Mouse (Mus musculus) midbrain, embryonic 16.5 days (tissue): ENCODE results near the gene Rell1. TPM values are rescaled to one million over a fixed set of nuclear protein-coding genes. Genes with fewer than 3 reads are reported as not detected.

Experiments
- ATAC-seq: fragments of 200-750 bp; cut with Nextera tagmentation; 2 replicates; pipeline ENCODE4 v1.8.0; 2017; ENCODE audit warnings: moderate TSS enrichment
- H3K27ac ChIP-seq: fragments of 300-500 bp; sonication (generic); 2 replicates; pipeline ENCODE4 v1.5.1; 2014; ENCODE audit warnings: mild to moderate bottlenecking, low read length, mixed read lengths
- H3K27me3 ChIP-seq: fragments of 300-500 bp; sonication (generic); 2 replicates; pipeline ENCODE4 v1.6.1; 2014; ENCODE audit warnings: low read depth, low read length, mixed read lengths; ENCODE audit not compliant: control insufficient read depth, insufficient read depth
- H3K36me3 ChIP-seq: fragments of 300-500 bp; sonication (generic); 2 replicates; pipeline ENCODE4 v1.6.1; 2014; ENCODE audit warnings: mild to moderate bottlenecking, low read length, moderate library complexity, mixed read lengths; ENCODE audit not compliant: control insufficient read depth, insufficient read depth
- H3K4me1 ChIP-seq: fragments of 300-500 bp; sonication (generic); 2 replicates; pipeline ENCODE4 v1.6.1; 2014; ENCODE audit warnings: mild to moderate bottlenecking, low read length, mixed read lengths; ENCODE audit not compliant: control insufficient read depth, insufficient read depth
- H3K4me2 ChIP-seq: fragments of 300-500 bp; sonication (generic); 2 replicates; pipeline ENCODE4 v1.6.1; 2014; ENCODE audit warnings: mild to moderate bottlenecking, low read length, mixed read lengths
- H3K4me3 ChIP-seq: fragments of 300-500 bp; sonication (generic); 2 replicates; pipeline ENCODE4 v1.5.1; 2014; ENCODE audit warnings: low read depth, mild to moderate bottlenecking, low read length, moderate library complexity, mixed read lengths
- H3K9ac ChIP-seq: fragments of 300-500 bp; sonication (generic); 2 replicates; pipeline ENCODE4 v1.6.1; 2014; ENCODE audit warnings: low read depth, low read length, mixed read lengths
- H3K9me3 ChIP-seq: fragments of 300-500 bp; sonication (generic); replicated peaks from 2 replicates; pipeline ENCODE4 v1.6.1; 2014; ENCODE audit warnings: mild to moderate bottlenecking, low read length, mixed read lengths; ENCODE audit not compliant: control insufficient read depth, poor library complexity, severe bottlenecking
- WGBS: fragments of 180-500 bp; shearing (Covaris S2); extraction: QIAGEN DNeasy Blood & Tissue Kit; methylation state at CpG from one replicate; pipeline ENCODE4 v1.1.7; 2014; 5-methylcytosine and 5-hydroxymethylcytosine counted together
- polyA plus RNA-seq: library from polyadenylated mRNA; unstranded; fragments of >200 nt; fragmentation: Nextera tagmentation; extraction: Ambion mirVana; gene quantifications from 2 replicates; pipeline ENCODE4 v1.2.1, GENCODE M21; 2015

Gene Rell1
- polyA plus RNA-seq, 1 experiment from 2014 or later = 7.9 TPM

GRCm38 (mm10) chr5:63867421-63867820, 101.3 kb downstream of the Rell1 start:
- Histone ChIP-seq H3K4me3 (no peak overlapping the region), H3K4me2 (no peak overlapping the region), H3K27me3 (no peaks in the 10 kb centered on the region), H3K27ac (no peak overlapping the region), H3K36me3 (no peaks in the 10 kb centered on the region), H3K9ac (no peak overlapping the region), H3K4me1 (peaks cover 7% of the 10 kb centered on the region; the same call in 1 of the 2 replicates), H3K9me3 (no peaks in the 10 kb centered on the region)
- WGBS = 28% methylated on average over 3 of the region's 3 CpGs
- ATAC-seq = no peak

- ATAC-seq = no peak
- Histone ChIP-seq H3K9me3 (no peaks in the 10 kb centered on the region), H3K4me2 (no peak overlapping the region), H3K27me3 (no peaks in the 10 kb centered on the region), H3K36me3 (no peaks in the 10 kb centered on the region), H3K4me1 (no peaks in the 10 kb centered on the region), H3K4me3 (no peak overlapping the region), H3K27ac (no peak overlapping the region), H3K9ac (no peak overlapping the region)
- WGBS = 90% methylated on average over 8 of the region's 8 CpGs
These were observed 109.8 kb downstream of the Rell1 start for GRCm38 (mm10) chr5:63858901-63859300.

Other genes starting within 250 kb of the Rell1 start
- 3.2 and 3.6 TPM in 2 replicates for gene 0610040J01Rik, start 156.5 kb downstream of the Rell1 start, polyA plus RNA-seq
- 16.6 and 19.7 TPM in 2 replicates for gene Pgm2, start 124.1 kb upstream of the Rell1 start, polyA plus RNA-seq
- gene Tbc1d1, start 187.4 kb upstream of the Rell1 start, polyA plus RNA-seq = 8.5 and 8.8 TPM in 2 replicates